Mouse (Mus musculus) frontal cortex, postnatal 36 days (tissue): ENCODE measurements around the gene Paqr9.
A peak's percentile ranks its signal among the peaks of the same experiment; 100 is the strongest.

Experiments used
- DNase-seq, 2 experiments: peaks; one replicate each; pipeline ENCODE4 v3.0.0; 2022; ENCODE audit warnings: low spot score in 2 of 2

The Paqr9 gene

DNA sequence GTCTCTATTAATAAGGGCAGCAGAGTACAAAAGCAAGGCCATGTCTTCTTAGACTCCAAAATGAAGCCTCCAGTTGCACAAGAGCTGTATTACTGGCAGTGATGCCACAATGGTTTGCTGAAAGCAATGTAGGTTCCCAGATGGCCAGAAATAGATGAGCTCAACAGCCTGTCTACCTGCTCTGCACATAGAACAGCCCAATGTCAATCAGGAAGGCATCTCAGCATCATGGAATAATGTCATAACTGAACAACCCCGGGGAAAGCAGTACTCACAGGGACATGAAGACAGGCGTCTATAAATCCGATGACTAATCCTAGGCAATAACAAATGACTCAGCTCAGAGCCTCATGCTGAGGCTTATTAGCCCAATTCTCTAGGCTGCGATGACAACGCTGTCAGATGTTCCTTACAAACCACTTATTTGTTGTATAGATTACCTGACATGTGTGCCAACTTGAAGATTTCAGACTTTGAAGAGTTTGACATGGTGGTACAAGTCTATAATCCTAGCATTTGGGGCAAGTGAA is 19.0 kb downstream of the Paqr9 start:
- no peak for DNase-seq

- no peak for DNase-seq
Observed at GRCm38 (mm10) chr9:95581021-95581757, 21.7 kb downstream of the Paqr9 start.

GRCm38 (mm10) chr9:95581758-95582515 is 22.5 kb downstream of the Paqr9 start:
- DNase-seq = peak; percentile 25 to 61

DNA sequence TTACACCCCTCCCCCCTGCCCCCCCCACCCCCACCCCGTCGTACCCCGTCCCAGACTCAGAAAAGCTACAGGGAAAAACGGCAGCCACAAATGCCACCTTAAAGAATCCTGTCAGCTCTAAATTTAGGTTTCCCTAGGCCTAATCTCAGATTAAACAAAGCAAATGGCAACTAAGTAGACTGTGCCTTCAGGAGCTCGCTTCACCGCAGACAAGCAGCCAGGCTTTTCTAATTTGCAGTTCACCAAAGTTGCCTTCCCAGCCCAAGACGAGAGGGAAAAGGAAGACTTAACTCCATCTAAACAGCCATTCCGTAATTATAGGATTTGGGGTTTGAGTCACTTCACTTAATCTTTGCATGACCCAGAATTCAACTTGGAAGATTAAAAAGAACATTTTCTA is 23.1 kb downstream of the Paqr9 start:
- DNase-seq = no peak

DNA sequence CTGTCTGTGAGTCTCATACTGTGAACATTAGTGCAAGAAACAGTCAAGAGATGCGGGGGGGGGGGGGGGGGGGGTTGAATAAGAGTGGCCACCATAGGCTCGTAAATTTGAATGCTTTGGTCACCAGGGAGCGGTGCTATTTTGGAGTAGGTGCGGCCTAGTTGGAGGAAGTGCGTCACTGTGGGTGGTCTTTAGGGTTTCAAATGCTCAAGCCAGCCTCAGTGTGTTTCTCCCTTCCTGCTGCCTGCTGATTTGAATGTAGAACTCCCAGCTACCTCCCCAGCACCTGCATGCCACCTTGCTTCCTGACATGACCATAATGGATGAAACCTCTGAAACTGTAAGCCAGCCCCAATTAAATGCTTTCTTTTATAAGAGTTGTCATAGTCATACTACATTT is 26.6 kb downstream of the Paqr9 start:
- DNase-seq = no peak

DNA sequence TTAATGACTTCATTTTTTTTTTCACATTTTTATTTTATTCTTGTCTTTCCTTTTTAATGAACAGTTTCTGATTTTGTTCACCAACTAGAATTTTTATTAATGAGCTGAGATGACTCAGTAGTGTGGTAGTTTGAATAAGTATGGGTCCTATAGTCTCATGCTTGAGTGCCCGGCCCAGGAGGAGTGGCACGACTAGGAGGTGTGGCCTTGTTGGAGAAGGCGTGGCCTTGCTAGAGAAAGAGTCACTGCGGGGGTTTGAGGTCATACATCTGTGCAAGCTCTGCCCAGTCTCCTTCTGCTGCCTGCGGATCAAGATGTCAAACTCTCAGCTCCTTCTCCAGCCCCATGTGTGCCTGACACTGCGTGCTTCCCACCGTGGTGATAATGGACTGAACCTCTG is 28.6 kb downstream of the Paqr9 start:
- no peak for DNase-seq

GRCm38 (mm10) chr9:95594291-95594690 is 34.8 kb downstream of the Paqr9 start:
- no peak for DNase-seq

DNA sequence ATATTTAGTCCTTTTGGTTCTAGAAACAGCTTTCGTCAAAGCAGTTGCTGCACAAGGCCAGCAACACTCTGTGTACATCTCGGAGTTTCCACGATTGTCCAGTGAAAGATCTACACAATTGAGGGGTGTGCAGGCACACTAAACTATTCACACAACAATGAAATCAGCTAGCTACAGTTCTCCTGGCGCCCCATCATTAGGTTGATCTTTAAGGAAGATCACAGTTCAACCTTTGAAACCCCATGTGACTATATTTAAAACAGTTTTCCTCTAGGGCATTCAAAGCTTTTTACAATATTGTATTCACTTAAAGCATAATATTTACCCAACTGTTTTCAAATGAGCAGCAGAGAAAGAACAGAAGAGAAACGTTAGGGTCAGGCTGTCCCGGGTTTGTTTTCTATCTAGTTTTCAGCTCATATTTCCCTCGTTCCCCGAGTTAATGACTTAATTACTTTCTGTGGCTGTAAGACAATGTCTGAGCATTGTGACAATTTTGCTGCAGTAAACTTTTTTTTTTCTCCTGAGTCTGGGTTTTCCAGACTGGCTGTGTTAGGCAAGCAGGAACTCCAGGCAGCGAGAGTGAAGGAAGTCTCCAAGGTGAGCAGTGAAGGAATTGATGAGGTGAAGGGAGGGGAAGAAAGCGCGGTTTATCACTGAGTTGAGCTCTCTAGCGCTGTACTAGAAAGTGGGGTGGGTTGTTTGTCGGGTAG is 38.2 kb downstream of the Paqr9 start:
- DNase-seq = no peak

DNA sequence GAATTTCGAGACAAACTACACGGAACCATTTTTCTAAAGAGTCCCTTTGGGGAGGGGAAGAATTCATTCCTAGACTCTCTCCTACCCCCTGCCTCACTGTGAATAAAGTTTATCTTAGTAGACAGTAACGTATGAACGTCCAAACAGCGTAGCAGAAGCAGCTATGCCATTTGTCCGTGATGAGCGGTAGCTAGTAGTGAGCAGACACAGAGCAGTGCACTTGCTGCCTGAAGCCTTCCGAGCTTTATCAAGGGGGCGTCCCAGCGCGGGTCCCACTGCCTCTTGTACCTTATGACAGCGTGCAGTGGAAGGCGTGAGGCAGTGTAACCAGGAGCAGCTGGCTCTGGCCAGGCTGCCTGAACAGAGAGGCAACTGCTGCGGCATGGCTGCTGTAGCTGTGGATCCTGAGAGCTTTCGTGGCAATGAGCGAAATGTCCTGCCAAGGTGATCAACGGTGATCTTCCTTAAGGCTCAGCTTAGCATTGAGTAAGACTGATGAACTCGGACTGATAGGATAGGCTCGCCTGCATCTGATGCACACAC is 38.8 kb downstream of the Paqr9 start:
- DNase-seq = no peak

- DNase-seq = no peak
Observed at GRCm38 (mm10) chr9:95599399-95599798, 39.9 kb downstream of the Paqr9 start.

GRCm38 (mm10) chr9:95602849-95603248 is 43.4 kb downstream of the Paqr9 start:
- no peak for DNase-seq

DNA sequence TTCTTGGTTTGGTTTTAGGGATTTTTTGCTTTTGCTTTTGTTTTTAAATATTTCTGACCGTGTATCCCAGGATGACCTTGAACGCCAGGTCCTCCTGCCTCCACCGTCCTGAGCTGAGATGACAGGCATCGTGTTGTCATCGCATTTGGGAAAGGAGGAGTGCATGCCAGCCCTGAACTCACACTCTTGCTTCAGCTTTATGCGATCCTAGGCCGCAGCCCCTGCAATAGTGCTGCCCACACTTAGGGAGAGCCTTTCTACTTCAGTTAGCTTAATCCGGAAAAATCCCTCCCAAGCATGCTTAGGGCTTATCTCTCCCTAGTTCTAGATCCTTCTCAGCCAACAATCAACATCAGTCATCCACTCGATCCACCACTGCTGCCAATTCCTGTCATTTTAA is 43.9 kb downstream of the Paqr9 start:
- DNase-seq = no peak

GRCm38 (mm10) chr9:95607196-95607595 is 47.7 kb downstream of the Paqr9 start:
- no peak for DNase-seq

DNA sequence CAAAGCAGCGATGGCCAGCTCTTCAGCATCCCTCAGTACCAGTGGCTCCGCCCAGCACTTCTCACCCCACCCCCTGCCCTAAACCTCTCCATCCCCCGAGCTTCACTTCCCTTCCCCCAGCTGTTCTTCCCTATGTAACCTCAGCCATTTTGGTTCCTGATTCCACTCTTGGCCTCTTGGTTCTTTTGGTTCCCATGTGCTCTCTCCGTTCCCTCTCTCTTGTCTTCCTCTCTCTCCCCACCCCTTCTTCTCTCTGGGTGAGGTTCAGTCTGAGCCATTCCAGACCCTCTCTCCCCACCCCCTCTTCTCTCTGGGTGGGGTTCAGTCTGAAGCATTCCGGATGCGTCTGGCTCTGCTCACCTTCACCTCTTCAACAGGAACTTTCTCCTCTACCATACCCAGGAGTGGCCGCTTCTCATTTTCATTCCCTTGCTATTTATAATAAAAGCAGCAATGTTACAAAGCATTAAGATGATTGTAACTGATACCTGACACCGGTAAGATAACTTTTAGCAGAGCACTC is 52.9 kb downstream of the Paqr9 start:
- DNase-seq = no peak

DNA sequence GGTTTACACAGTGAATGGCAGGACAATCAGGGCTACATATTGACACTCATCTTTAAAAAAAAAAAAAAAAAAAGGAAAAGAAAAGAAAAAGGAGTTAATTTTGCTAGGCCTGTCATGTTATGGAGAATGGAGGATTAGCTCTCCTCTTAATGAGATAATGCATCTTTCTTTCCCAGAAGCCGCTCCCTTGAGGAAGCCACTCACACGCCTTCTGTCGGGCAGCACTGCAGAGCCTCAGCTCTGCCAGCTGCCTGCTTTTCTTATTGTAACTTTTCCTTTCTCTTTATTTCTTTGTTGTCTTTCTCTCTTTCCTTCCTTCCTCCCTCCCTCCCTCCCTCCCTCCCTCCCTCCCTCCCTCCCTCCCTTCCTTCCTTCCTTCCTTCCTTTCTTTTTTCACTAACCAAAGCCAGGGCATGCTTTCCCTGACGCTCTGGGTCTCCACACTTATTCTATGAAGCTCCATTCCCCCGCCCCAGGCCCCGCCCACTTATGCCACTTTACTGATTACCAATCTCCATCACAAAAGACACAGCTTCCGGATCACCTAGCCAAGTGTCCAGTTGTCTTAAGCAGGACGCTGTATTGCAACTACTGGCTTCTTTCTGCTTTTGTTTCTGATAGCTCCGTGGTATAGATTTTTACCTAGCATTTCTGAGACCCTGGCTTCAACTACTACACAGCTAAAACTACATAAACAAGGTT is 54.1 kb downstream of the Paqr9 start:
- no peak for DNase-seq

GRCm38 (mm10) chr9:95614861-95615615 is 55.6 kb downstream of the Paqr9 start:
- DNase-seq = no peak

DNA sequence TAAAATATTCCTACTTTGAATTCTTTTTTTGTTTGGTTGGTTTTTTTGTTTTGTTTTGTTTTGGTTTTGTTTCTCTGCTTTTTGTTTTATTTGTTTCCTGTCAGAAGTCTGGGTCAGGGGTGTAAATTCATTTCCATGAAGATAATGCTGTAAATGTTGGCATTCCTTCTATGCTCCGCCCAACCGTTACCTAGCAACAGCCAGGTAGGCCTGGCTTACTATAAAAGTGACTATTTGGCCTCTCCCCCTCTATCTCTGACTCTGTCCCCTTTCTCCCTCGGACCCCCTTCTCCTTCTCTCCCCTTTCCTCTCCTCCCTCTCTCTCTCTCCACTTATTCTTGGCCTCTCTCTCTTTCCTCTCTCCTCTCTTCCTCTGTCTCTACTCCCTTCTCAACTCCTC is 56.5 kb downstream of the Paqr9 start:
- no peak for DNase-seq
